Mouse (Mus musculus) stomach, embryonic 14.5 days (tissue): ENCODE results near the gene Wfdc11. TPM values are rescaled to one million over a fixed set of nuclear protein-coding genes. Genes with fewer than 3 reads are reported as not detected.

Experiments
- ATAC-seq: fragments of 200-750 bp; cut with Nextera tagmentation; 2 replicates; pipeline ENCODE4 v1.8.0; 2017; ENCODE audit warnings: low read depth, moderate TSS enrichment; ENCODE audit not compliant: insufficient number of reproducible peaks, insufficient read depth, low FRiP score
- H3K27ac ChIP-seq: fragments of 300-500 bp; sonication (generic); 2 replicates; pipeline ENCODE4 v1.5.1; 2014; ENCODE audit warnings: mild to moderate bottlenecking, low read length, moderate library complexity, mixed read lengths
- H3K27me3 ChIP-seq: fragments of 300-500 bp; sonication (generic); 2 replicates; pipeline ENCODE4 v1.6.1; 2014; ENCODE audit warnings: low read length, control low read depth, mixed read lengths; ENCODE audit not compliant: control insufficient read depth, insufficient read depth
- H3K36me3 ChIP-seq: fragments of 300-500 bp; sonication (generic); 2 replicates; pipeline ENCODE4 v1.6.1; 2014; ENCODE audit warnings: mild to moderate bottlenecking, control low read depth, low read length, moderate library complexity, mixed read lengths; ENCODE audit not compliant: control insufficient read depth, insufficient read depth
- H3K4me1 ChIP-seq: fragments of 300-500 bp; sonication (generic); 2 replicates; pipeline ENCODE4 v1.6.1; 2014; ENCODE audit warnings: low read length, control low read depth, mixed read lengths; ENCODE audit not compliant: control insufficient read depth, insufficient read depth
- H3K4me2 ChIP-seq: fragments of 300-500 bp; sonication (generic); replicated peaks from 2 replicates; pipeline ENCODE4 v1.6.1; 2014; ENCODE audit warnings: low read depth, low read length, control low read depth
- H3K4me3 ChIP-seq: fragments of 300-500 bp; sonication (generic); 2 replicates; pipeline ENCODE4 v1.5.1; 2014; ENCODE audit warnings: low read depth, low read length, control low read depth
- H3K9ac ChIP-seq: fragments of 300-500 bp; sonication (generic); replicated peaks from 2 replicates; pipeline ENCODE4 v1.6.1; 2014; ENCODE audit warnings: low read depth, mild to moderate bottlenecking, control low read depth, low read length, moderate library complexity, mixed read lengths
- H3K9me3 ChIP-seq: fragments of 300-500 bp; sonication (generic); 2 replicates; pipeline ENCODE4 v1.6.1; 2016; ENCODE audit warnings: low read depth, low read length, control low read depth; ENCODE audit not compliant: control insufficient read depth
- WGBS: fragments of 180-500 bp; shearing (Covaris S2); extraction: QIAGEN DNeasy Blood & Tissue Kit; methylation state at CpG from one replicate; pipeline ENCODE4 v1.1.7; 2014; 5-methylcytosine and 5-hydroxymethylcytosine counted together
- polyA plus RNA-seq: library from polyadenylated mRNA; unstranded; fragments of >200 nt; fragmentation: Nextera tagmentation; extraction: Ambion mirVana; gene quantifications from 2 replicates; pipeline ENCODE4 v1.2.1, GENCODE M21; 2014

Gene Wfdc11
- polyA plus RNA-seq, 1 experiment from 2014 or later: not detected

GRCm38 (mm10) chr2:164698201-164698600 lies 24.3 kb upstream of the Wfdc11 start, which contains the start of gene Spint4:
Gene Spint4 (plus strand): TSS chr2:164698501.
- 73% methylated on average over 4 of the region's 4 CpGs for WGBS
- Histone ChIP-seq H3K27me3 (no peaks in the 10 kb centered on the region), H3K27ac (no peak within 1 kb of the TSS), H3K4me3 (no peak within 1 kb of the TSS), H3K9ac (no peak within 1 kb of the TSS), H3K36me3 (no peaks in the 10 kb centered on the region), H3K4me2 (no peak within 1 kb of the TSS), H3K9me3 (no peaks in the 10 kb centered on the region), H3K4me1 (no peaks in the 10 kb centered on the region)
- no peak for ATAC-seq

GRCm38 (mm10) chr2:164684807-164685206 lies 10.9 kb upstream of the Wfdc11 start, which contains the start of gene Wfdc13:
Gene Wfdc13 (plus strand): TSS chr2:164685107.
- ATAC-seq: no peak
- 66% methylated on average over 3 of the region's 3 CpGs for WGBS
- Histone ChIP-seq H3K27me3 (no peaks in the 10 kb centered on the region), H3K36me3 (no peaks in the 10 kb centered on the region), H3K4me1 (no peaks in the 10 kb centered on the region), H3K9ac (no peak within 1 kb of the TSS), H3K4me3 (no peak within 1 kb of the TSS), H3K27ac (no peak within 1 kb of the TSS), H3K9me3 (no peaks in the 10 kb centered on the region), H3K4me2 (no peak within 1 kb of the TSS)

DNA sequence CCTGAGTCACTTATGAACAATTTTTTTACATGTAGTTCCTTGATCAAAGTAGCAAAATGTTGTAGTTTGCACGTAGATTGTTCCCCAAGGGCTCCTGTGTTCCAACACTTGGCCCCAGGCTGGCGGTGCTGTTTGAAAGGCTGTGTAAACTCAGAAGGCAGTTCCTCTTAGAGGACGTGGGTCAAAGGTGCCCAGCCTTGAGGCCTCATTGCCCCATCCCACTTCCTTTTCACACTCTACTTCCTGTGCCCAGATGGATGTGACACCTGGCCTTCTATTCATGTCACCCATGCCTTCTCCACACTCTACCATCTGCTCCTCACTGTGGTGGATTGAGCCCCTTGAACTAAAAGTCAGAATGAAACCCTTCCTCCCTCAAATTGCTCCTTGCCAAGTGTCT lies 6.0 kb upstream of the Wfdc11 start:
- no peak overlapping the region for H3K4me2 ChIP-seq
- H3K9me3 ChIP-seq: no peaks in the 10 kb centered on the region
- no peaks in the 10 kb centered on the region for H3K27me3 ChIP-seq
- no peak overlapping the region for H3K27ac ChIP-seq
- no peak for ATAC-seq
- no peak overlapping the region for H3K9ac ChIP-seq
- WGBS: 30% methylated on average over 3 of the region's 3 CpGs
- no peak overlapping the region for H3K4me3 ChIP-seq
- no peaks in the 10 kb centered on the region; the same call in 1 of the 2 replicates for H3K4me1 ChIP-seq
- no peaks in the 10 kb centered on the region for H3K36me3 ChIP-seq

GRCm38 (mm10) chr2:164678848-164679625 lies 5.2 kb upstream of the Wfdc11 start:
- no peaks in the 10 kb centered on the region for H3K9me3 ChIP-seq
- no peaks in the 10 kb centered on the region for H3K27me3 ChIP-seq
- H3K9ac ChIP-seq: no peak overlapping the region
- H3K4me2 ChIP-seq: peak overlapping the region; percentile 32
- WGBS: 19% methylated on average over 19 of the region's 19 CpGs
- H3K36me3 ChIP-seq: no peaks in the 10 kb centered on the region
- H3K27ac ChIP-seq: no peak overlapping the region
- peak; percentile 63; the same call in 1 of the 2 replicates for ATAC-seq
- peak overlapping the region; percentile 3; the same call in 1 of the 2 replicates for H3K4me3 ChIP-seq
- H3K4me1 ChIP-seq: no peaks in the 10 kb centered on the region; the same call in 1 of the 2 replicates

- Histone ChIP-seq H3K4me1 (no peaks in the 10 kb centered on the region; the same call in 1 of the 2 replicates), H3K27ac (no peak overlapping the region), H3K9ac (no peak overlapping the region), H3K4me3 (no peak overlapping the region), H3K36me3 (no peaks in the 10 kb centered on the region), H3K4me2 (no peak overlapping the region), H3K9me3 (no peaks in the 10 kb centered on the region; the same call in 1 of the 2 replicates), H3K27me3 (no peaks in the 10 kb centered on the region)
- ATAC-seq: no peak
- WGBS: 70% methylated on average over 16 of the region's 16 CpGs
Observed at GRCm38 (mm10) chr2:164676916-164677685, 3.2 kb upstream of the Wfdc11 start.

DNA sequence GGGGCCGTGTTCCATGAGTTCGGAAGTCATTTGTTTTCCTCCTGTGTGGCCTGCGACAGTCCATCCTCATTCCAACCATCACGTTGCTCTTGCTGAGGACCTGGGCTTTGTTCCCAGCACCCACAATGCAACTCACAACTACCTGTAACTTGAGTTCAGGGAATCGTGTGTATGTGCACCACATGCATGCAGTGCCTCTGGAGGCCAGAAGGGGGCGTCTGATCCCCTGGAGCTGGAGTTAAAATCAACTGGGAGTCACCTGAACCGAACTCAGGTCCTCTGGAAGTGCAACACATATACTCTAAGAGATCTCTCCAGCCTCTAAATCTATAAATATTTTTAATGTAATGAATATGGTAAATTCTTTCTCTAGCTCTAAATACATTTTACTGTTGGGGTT lies 2.2 kb upstream of the Wfdc11 start:
- no peak overlapping the region for H3K4me3 ChIP-seq
- H3K36me3 ChIP-seq: no peaks in the 10 kb centered on the region
- no peaks in the 10 kb centered on the region for H3K27me3 ChIP-seq
- no peak overlapping the region for H3K27ac ChIP-seq
- H3K9me3 ChIP-seq: no peaks in the 10 kb centered on the region; the same call in 1 of the 2 replicates
- WGBS: 79% methylated on average over 7 of the region's 7 CpGs
- H3K4me1 ChIP-seq: no peaks in the 10 kb centered on the region; the same call in 1 of the 2 replicates
- no peak overlapping the region for H3K9ac ChIP-seq
- H3K4me2 ChIP-seq: no peak overlapping the region
- no peak for ATAC-seq

- H3K9ac ChIP-seq: no peak overlapping the region
- no peak for ATAC-seq
Observed at GRCm38 (mm10) chr2:164670938-164671337, 2.9 kb downstream of the Wfdc11 start.

GRCm38 (mm10) chr2:164670261-164670660 lies 3.6 kb downstream of the Wfdc11 start:
- Histone ChIP-seq H3K4me3 (no peak overlapping the region), H3K9me3 (no peaks in the 10 kb centered on the region; the same call in 1 of the 2 replicates), H3K9ac (no peak overlapping the region), H3K27ac (no peak overlapping the region), H3K36me3 (no peaks in the 10 kb centered on the region), H3K4me2 (no peak overlapping the region), H3K27me3 (no peaks in the 10 kb centered on the region), H3K4me1 (no peaks in the 10 kb centered on the region)
- ATAC-seq: no peak
- 71% methylated on average over 5 of the region's 5 CpGs for WGBS

More at GRCm38 (mm10) chr2:164670938-164671337, 2.9 kb downstream of the Wfdc11 start:
- Histone ChIP-seq H3K4me1 (no peaks in the 10 kb centered on the region), H3K9me3 (no peaks in the 10 kb centered on the region; the same call in 1 of the 2 replicates), H3K36me3 (no peaks in the 10 kb centered on the region), H3K4me2 (no peak overlapping the region), H3K27ac (no peak overlapping the region), H3K27me3 (no peaks in the 10 kb centered on the region), H3K4me3 (no peak overlapping the region)
- WGBS: 11% methylated on average over 1 of the region's 1 CpGs
